Mouse (Mus musculus) gastrocnemius, adult 18-20 months (tissue): ENCODE results near the gene Arf4. TPM values are rescaled to one million over a fixed set of nuclear protein-coding genes. Genes with fewer than 3 reads are reported as not detected.

Experiments
- DNase-seq: peaks from one replicate; pipeline ENCODE4 v3.0.0; 2021; ENCODE audit warnings: low spot score
- long read RNA-seq, 2 experiments: library from polyadenylated mRNA; stranded (forward); transcript quantifications; one replicate each; pipeline ENCODE4 v2.0.0; 2021
- total RNA-seq, 2 experiments: library from RNA; stranded (reverse); gene quantifications; 2 replicates each; pipeline ENCODE4 v1.2.3; 2021

The Arf4 gene
- 10 to 100 TPM; 26.2 to 37.1 TPM for total RNA-seq
- long read RNA-seq, experiment 1, transcript Arf4-201 (6 exons, 2,165 nt), result major isoform, 35 of 35 reads
- long read RNA-seq, experiment 1, partial matches to known transcripts, result 0 of 35 reads
- long read RNA-seq, experiment 1, other reads (novel, unspliced or antisense), result 0 of 35 reads
- long read RNA-seq, experiment 2, transcript Arf4-201 (6 exons, 2,165 nt), result major isoform, 35 of 37 reads
- long read RNA-seq, experiment 2, partial matches to known transcripts, result 2 of 37 reads
- long read RNA-seq, experiment 2, other reads (novel, unspliced or antisense), result 0 of 37 reads

GRCm38 (mm10) chr14:26637851-26638707 lies at the start of gene Arf4:
TSS of gene Arf4 (plus strand) at chr14:26638074.
- peak; percentile 98 for DNase-seq

- no peak for DNase-seq
Observed at GRCm38 (mm10) chr14:26591353-26591752, 46.5 kb upstream of the Arf4 start.

GRCm38 (mm10) chr14:26593281-26593895 lies 44.5 kb upstream of the Arf4 start:
- DNase-seq, result no peak

GRCm38 (mm10) chr14:26595167-26595566 lies 42.7 kb upstream of the Arf4 start:
- DNase-seq, result no peak

GRCm38 (mm10) chr14:26595695-26596365 lies 42.0 kb upstream of the Arf4 start:
- no peak for DNase-seq

GRCm38 (mm10) chr14:26605354-26605753 lies 32.5 kb upstream of the Arf4 start:
- no peak for DNase-seq

- no peak for DNase-seq
Observed at GRCm38 (mm10) chr14:26609674-26610073, 28.2 kb upstream of the Arf4 start.

- no peak for DNase-seq
Observed at GRCm38 (mm10) chr14:26610689-26611088, 27.2 kb upstream of the Arf4 start.

- no peak for DNase-seq
Observed at GRCm38 (mm10) chr14:26625301-26625700, 12.6 kb upstream of the Arf4 start.

GRCm38 (mm10) chr14:26626605-26627140 lies 11.2 kb upstream of the Arf4 start:
- no peak for DNase-seq

GRCm38 (mm10) chr14:26637025-26637850 lies 636 bp upstream of the Arf4 start:
- DNase-seq, result peak; percentile 51

GRCm38 (mm10) chr14:26638708-26639084 lies 822 bp downstream of the Arf4 start:
- peak; percentile 51 for DNase-seq

- DNase-seq, result no peak
Observed at GRCm38 (mm10) chr14:26639251-26639650, 1.4 kb downstream of the Arf4 start.

- no peak for DNase-seq
Observed at GRCm38 (mm10) chr14:26639961-26640360, 2.1 kb downstream of the Arf4 start.

GRCm38 (mm10) chr14:26643006-26643624 lies 5.2 kb downstream of the Arf4 start:
- DNase-seq, result no peak

- no peak for DNase-seq
Observed at GRCm38 (mm10) chr14:26645989-26646650, 8.2 kb downstream of the Arf4 start.

- DNase-seq, result no peak
Observed at GRCm38 (mm10) chr14:26647811-26648210, 9.9 kb downstream of the Arf4 start.

GRCm38 (mm10) chr14:26651901-26652300 lies 14.0 kb downstream of the Arf4 start:
- DNase-seq, result no peak

- DNase-seq, result no peak
Observed at GRCm38 (mm10) chr14:26658178-26658577, 20.3 kb downstream of the Arf4 start.

- DNase-seq, result no peak
Observed at GRCm38 (mm10) chr14:26660233-26660632, 22.4 kb downstream of the Arf4 start.
